Mouse (Mus musculus) right cerebral cortex, postnatal 10 days (tissue): ENCODE measurements at regions not wholly inside any gene's neighbourhood (a gene's known extent, or its start where the extent isn't known, plus 50 kb on each side); places are given as distances from the start of the nearest gene placed in this dataset.
"Not testable (repeated sequence)": the region's sequence is repeated elsewhere in the genome, so short reads cannot be mapped to it uniquely, and the experiment has no call there.

ENCODE experiments used
- DNase-seq, 2 experiments: peaks; one replicate each; pipeline ENCODE4 v3.0.0; 2021; ENCODE audit warnings: low spot score in 2 of 2

DNA sequence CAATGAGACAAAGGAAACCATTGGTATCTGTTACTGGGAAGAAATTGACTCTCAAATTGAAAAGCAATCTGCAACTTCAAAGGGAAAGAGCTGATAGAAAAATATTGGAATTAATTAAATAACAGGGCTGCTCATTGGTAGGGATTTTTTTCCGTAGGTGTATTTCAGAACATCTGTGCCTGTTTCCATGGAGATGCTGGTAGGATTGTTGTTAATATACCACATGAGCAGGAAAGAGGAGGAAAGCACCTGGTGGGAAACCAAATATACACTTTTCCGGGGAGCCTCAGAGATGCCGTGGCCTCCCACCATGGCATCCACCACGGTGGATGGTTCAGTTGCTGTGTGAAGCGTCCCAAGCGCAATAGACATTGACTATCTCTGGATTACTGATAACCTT, 428.0 kb upstream of the Sphkap start:
- no peak for DNase-seq

DNA sequence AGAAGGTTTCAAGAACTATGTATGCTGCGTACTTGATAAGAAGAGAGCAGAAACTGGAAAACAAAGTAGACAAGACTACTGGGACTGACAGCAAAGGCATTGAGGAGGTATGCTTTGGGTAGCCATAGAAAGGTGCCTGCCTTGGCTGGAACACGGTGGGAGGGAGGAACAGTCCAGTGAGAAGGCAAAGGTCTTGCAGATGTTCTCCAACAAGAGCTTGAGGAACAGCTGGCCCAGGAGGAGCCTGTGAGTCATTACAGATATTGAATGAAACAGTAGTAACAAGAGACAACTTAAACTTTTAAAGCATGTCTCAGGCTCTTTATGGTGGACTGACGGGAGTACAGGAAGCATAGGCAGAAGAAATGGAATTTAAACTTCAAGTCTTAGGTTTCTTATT, 424.9 kb upstream of the Sphkap start:
- DNase-seq = no peak

DNA sequence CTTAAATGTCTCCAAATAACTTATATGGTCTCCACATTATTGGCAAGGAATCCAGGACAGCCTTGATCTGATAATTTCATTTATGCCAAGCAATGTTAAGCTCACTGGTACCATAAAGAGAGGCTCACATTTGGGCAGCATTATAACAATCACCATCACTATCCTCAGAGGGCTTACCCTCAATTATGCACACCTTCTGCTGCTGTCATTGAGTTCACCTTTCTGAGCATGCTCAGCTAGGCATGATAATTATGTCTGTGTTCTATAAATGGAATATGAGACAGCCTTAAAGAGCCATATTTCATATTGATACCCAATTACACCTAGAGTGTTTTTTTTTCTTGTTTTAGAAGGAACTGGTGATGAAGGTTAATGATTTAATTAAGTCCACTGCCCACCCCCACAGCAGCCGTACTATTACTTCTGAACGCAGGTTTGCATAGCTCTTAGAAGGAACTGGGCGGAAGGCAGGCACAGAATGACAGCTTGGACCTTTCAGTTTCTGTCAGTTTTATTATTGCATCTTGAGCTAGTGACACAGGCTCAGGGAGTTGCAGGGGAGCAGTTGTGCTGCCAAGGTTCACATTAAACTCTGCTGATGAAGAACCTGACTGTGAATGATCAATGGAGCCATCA, 424.0 kb upstream of the Sphkap start:
- DNase-seq = no peak

DNA sequence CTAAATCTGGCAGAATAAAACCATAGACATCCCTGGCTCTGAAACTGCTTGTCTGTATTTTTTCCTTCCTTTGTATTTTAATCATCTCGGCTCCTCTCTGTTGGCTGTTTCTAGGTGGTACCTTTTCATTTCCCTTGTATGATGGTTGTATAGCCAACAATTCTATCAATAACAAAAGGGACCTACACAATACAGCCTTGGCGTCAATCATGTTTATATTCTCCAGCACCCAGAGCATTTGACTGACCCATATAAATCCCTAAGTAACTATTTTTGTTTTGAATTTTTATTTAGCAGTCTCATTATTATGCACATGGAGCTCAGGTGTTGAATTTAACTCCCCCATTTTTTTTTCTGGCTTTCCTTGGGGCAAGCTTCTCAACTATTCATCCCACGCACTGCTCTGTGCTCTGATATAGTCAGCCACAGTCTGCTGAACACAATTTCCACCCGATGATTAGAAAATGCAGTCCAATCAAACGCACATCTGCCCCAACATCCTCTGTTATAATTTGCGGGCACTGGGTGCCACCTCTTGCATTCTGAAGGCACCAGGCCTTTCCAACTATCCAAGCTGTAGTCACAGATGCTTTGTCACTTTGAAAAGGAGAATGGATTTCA, 422.1 kb upstream of the Sphkap start:
- no peak for DNase-seq

DNA sequence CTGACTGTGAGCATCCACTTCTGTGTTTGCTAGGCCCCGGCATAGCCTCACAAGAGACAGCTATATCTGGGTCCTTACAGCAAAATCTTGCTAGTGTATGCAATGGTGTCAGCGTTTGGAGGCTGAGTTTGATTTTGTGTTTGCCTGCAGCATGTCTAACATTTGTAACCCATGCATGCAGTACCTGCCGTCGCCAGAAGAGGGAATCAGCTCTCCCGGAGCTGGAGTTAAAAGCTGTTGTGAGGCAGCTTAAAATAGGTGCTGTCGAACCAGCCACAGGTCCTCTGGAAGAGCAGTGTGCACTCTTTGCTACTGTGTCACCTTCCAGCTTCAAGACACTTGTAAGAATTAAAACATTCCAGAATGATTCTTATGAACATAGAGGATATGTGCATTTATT, 403.2 kb upstream of the Sphkap start:
- not testable (repeated sequence) for DNase-seq

DNA sequence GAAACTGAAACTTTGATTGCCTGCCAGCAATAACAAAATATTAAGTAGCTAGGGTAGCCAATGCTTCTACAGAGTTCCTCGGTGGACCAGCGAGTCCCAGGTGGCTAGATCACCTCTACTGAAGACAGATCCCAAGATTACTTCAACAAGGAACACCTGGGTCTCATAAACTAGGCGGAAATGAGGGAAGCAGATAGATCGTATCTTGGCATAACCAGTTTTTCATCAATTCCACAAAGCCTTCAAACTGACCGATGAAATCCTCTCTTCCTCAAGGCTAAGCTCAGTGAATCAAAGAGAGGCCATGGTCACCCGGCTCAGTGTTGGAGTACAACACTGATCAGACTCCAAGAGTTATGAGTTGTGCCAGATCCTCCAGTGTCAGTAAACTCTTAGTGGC, 400.4 kb upstream of the Sphkap start:
- DNase-seq = no peak

DNA sequence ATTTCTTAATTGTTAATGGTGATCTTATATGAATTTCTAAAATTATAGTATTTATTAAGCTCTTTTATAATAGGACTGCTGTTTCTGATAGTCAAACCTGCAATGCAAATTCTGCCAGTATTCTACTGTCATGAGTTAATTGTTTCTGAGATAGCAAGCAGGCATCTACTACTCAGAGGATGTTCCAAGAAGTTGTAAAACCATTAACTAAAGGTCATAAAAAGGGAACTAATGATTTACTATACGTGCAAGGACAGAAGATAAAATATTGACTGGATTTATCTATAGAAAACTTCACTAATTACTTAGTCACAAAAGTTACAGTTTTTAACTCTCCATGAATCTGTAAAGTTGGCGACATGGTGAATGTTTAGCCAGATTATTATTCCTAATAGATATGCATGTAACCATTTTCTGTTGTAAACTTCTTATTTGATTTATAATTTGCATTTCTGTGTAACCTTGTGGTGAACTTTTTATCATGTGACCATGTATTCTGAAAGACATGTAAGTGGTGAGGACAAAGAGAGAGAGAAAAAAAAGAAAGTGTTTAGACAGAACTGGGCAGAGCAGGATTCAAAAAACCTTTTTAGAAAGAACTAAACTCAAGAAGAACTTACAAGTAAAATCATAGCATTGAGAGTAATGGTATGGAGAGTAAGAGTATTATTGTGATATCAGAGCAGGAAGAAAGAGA, 395.5 kb upstream of the Sphkap start:
- no peak for DNase-seq

DNA sequence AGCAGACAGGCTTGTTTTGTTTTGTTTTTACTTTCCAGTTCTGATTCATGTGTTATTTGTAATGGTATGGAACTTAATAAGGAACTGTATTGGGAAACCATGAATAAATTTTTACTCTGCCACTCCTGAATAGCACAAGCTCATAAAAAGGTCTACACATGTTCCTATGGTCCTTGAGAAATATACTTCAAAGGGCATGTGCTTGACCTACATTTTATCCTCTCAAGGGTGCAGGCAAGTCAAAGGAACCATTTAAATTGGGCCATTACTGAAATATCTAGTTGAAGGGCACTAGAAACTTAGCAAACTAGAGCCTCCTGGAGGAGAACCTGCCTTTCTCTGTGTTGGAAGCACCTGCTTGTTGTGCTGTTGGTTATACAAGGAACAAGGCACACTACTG, 393.8 kb upstream of the Sphkap start:
- DNase-seq = no peak

DNA sequence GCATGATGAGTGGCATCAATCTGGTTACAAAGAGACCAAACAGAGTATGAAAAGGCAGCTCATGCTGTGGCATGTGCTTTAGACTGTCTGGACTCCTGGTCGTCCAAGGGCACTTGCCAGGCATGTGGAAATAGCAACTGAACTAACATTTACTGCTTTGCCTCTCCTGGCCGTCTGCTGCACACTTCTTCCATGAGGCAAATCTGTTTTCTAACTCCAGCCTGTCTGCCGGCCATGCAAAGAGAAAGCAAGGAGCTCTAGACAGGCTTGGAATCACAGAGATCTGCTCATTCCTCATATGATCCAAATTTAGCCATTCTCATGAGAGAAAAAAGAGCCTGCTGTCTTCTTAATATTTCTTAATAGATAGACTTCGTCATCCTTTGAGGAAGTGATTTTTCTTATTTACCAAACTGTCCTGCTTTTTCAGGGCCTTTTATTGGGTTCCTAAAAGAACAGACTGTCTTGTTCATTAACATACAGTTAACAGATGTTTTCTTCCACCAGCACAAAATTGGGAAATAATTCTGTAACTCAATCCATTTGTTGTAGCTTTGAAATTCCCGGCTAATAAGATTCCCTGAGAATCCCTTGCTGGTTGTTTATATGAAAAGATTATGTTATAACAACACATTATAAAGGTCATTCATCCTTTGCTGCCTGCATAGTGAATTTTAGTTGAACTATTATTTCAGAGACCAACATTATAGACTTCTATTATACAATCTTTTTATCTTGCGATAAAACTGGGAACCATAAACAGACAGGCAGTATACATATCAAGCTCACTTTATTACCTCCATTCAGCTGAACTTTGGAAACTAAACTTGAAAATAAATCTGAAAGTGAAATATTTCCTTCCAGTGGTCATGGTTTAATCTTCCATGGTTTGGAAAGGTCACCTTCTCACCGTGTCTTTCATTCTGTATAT, 389.2 kb upstream of the Sphkap start:
- DNase-seq = peak; percentile 22 to 23

DNA sequence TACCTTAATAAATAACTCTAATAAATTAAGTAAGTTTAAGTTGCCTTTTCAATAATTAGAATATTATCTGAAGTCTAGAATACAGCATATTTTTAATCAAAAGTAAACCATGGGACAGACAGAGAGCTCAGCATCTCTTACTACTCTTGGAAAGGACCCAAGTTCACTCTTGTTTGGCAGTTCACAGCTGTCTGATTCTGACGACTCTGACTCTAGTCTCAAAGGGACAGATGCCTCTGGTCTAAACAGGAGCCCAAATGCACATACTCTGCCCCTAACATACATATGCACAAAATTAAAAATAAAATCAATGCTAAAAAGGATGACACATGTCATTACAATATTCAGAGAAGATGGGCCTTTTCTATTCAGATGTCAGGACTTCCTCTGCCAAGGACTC, 369.2 kb upstream of the Sphkap start:
- no peak for DNase-seq

DNA sequence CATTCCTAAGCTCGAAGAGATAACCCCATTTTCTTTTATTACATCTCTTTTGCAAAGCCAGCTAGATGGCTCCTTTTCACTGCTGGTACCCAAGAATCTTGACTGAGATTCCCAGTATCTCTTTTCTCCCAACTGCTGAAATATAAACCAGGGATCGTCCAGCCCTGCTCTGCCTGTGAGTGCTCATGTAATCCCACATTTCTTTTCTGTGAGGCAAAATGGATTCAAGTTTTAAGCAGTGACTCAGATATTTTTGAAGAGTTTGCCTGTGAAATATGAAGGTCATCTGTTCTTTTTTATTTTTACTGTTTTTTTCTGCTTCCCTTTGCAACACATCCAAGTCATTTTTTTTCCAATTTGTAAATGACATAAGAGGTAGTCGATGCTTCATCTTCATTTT, 363.2 kb upstream of the Sphkap start:
- DNase-seq = no peak

DNA sequence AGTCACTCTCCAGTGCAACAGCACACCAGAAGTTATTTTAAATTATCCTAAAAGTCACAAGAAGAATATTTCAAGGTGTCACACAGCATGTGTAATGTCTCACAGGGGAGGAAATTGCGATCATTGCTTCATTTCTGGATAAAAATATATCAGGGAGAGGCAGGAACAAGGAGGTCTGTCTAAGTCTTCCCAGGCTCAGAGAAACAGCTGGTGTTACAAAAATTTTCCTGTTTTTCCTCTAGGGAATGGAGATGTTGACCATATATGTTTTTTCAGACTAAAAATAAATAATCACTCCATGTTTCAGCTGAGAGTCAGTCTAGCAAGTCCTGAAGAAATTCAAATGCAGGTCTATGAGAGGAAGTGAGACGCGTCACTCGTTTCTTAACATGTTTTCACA, 353.5 kb upstream of the Sphkap start:
- DNase-seq = no peak

DNA sequence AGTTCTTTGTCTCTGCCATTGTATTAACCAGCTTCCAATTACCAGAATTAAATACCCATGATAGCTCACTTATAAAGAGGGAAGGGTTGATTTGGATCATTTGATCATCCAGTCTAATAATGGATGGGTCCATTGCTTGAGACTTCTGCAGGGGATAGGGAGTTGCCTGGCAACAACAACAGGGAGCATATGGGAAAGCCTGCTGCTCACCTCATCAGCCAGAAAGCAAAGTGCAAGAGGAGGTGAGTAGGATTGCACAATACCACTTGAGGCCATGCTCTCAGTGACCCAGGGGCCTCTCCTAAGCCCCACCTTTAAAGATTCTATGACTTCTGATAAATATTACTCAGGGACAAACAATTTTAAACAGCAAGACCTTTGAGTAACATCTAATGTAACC, 348.9 kb upstream of the Sphkap start:
- DNase-seq = no peak

DNA sequence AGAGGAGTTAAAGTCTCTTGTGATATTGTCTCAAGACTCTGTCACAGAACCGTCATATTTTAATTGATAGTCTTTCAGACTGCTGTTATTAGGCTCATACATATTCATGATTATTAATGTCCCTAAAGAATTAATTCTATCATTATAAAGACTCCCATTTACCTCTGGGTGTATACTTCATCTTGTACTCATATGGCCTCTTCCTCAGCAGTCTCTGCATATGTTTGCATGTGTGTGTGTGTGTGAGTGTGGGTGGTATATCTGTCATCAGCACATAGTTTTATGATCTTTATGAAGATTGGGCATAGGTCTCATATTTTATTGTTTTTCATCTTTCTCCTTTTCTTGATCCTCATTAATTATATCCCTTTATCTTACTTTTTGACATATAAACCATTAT, 347.3 kb upstream of the Sphkap start:
- DNase-seq = no peak

DNA sequence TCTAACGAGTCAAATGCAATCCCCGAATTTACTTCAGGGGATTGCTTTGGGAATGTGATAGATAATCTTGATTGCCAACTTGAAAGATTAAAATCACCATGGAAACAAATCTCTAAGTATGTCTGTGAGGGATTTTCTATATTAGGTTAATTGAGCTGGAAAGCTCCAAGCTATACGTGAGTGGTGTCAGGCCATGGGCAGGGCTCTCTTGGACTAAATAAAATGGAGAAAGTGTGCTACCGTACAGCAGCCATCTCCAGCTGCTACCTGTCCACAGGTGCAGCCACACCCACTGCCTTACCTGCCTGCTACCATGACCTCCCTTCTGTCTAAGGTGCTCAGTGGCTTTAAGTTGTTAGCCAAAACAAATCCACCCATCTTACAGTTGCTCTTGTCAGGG, 345.0 kb upstream of the Sphkap start:
- DNase-seq = no peak

DNA sequence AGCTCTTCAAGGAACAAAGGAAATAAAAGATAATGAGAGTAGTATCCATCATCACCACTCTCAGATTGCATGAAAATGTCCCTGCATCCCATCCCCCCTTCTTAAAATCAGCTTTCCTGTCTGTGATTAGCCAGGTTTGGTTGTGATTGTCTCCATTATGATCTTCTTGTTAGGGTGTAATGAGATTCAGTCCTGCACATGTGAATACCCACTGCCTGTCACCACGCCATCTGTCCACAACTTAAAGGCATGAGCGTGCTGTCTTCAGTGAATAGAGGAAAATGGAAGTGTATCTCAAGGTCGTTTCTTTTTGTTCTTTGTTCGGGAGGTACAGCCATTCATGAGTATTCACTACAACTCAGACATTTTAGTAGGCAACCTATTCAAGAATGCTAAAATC, 341.0 kb upstream of the Sphkap start:
- peak; percentile 23 to 35 for DNase-seq

DNA sequence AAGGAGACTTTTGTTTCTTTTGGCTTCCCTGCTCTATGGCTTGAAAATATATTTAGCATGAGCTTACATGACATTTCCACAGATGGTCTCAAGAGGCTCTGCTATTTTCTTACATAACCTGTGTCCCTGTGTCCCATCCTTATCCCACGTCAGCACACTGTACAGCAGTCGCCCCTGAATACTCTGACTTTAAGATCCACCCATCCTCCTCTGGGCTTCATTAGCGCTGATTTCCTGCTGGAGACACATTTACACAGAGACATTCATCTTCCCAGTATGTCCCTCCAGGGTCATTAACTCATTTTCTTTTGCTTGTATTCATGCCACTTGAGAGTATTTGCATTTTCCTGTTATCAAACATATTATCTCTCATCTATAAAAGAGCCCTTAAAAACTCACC, 340.1 kb upstream of the Sphkap start:
- no peak for DNase-seq

DNA sequence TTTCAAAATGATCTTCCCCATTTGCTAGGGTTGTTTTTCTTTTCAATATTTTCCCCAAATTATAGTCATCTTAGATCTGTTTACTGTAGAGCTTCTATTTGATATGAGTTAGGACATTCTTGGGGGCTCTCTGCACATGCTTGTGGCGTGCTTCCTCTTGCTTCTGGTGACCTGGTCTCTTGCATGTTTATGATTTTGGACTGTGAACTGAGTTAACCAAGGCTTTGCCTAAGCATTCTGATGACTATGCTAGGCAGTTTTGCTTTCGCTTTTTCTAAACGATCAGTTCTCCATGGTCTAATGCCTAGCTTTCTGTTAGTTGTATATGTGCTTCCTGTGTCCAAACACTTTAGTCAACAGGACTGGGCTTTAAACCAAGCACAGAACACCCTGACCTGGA, 339.4 kb upstream of the Sphkap start:
- DNase-seq = no peak

DNA sequence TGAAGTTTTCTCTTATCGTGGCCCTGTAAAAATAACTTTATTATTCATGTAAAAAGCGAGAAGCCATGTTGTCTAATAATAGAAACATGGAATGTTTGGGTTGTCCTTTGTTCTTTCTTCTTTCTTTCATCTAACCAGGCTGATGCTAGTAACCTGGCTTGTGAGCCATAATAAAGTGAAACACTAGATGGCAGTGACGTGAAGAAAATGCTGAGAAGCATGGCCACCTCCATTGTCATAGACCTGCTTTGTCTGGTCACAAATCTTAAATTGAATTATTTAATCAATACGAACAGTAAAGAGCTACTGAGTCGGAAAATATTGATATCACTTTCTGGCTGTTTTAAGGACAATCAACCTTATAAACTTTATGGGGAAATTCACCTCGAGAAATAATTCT, 338.0 kb upstream of the Sphkap start:
- peak; percentile 68 for DNase-seq

DNA sequence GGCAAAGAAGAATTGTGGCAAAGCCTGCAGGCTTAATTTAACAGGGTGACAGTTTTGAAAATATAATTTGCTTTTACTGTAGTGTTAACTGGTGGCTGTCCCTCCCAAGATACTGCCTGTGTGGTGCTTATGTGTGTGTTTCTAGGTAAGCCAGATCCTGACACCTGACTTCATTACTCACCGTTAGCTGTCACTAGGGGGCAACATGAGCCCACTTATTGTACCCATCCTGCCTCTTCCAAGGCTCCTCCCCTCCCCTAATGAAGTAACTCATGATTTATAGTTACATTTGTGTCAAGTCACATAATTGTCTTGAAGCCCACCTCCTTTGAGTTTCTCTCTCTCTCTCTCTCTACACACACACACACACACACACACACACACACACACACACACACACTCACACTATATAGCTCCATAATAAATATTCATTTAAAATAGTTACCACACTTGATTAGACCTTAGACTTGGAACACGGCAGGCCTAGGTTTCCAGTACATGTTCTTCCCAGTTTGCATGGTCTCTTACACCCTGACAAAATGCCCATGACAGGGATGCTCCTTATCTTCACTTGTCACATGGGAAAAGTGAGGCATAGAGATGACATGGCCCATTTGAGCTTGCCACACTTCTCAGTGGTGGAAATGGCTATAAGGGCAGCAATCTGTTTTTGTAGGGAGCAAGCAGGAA, 328.6 kb upstream of the Sphkap start:
- DNase-seq = peak; percentile 41 to 53

DNA sequence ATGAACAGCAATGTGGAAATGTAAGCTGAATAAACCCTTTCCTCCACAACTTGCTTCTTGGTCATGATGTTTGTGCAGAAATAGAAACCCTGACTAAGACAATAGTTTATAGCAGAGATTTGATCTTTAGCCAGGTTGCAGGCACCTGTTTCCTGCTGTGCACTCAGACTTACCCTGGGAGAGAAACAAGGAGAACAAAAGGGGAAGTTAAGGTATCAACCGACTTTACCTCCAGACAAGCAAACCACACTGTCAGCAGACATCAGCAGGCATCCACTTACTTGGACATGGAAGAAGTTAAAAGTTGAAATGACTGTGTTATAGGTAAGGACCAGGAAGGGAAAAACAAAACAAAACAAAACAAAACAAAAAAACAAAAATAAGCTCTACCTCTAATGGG, 323.7 kb upstream of the Sphkap start:
- no peak for DNase-seq

DNA sequence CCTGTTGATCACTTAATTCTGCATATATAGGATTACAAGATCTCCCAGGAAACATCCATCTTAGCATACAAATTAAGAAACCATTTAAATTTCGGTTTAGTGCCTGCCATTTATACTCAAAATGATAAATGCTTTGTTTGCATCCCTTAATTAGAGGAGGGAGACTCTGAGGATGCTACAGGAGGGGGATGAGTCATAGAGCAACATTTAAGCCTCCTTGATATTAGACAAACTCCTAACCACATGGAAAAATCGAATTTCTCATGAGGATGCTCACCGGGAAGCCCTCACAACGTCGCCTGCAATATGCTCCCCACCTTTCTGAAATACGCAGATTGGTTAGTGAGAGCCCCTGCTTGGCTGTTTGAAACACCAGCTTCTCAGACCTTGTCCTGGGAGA, 320.8 kb upstream of the Sphkap start:
- no peak for DNase-seq
